Comparison of ENCODE assay signal across 22 mouse cellular contexts in genomic region chr8:47884306-47884705, GRCm38 (mm10).
"Had no signal": no experiment of that assay in that cellular context is flagged by ENCODE, and none has a peak within 500 bp of the region (broad histone marks: within the 10 kb centered on the region; RNA-seq: fewer than 3 reads in every experiment).

No protein-coding gene starts in this region.

- H3K27me3 ChIP-seq: limb, embryonic 13.5 days; midbrain, embryonic 12.5 days; midbrain, embryonic 15.5 days; neural tube, embryonic 12.5 days; neural tube, embryonic 15.5 days had no signal

- H3K4me3 ChIP-seq: layer of hippocampus, adult 2 months; limb, embryonic 10.5 days; limb, embryonic 13.5 days; midbrain, embryonic 12.5 days; midbrain, embryonic 15.5 days; neural tube, embryonic 12.5 days; neural tube, embryonic 15.5 days had no signal

- H3K27ac ChIP-seq: layer of hippocampus, adult 2 months; limb, embryonic 10.5 days; limb, embryonic 13.5 days; liver, embryonic 14.5 days; macrophage; midbrain, embryonic 12.5 days; midbrain, embryonic 15.5 days; neural tube, embryonic 12.5 days; neural tube, embryonic 15.5 days; stomach, postnatal 0 days had no signal

- H3K36me3 ChIP-seq: midbrain, embryonic 12.5 days; midbrain, embryonic 15.5 days; neural tube, embryonic 12.5 days; neural tube, embryonic 15.5 days had no signal

- H3K9ac ChIP-seq: limb, embryonic 13.5 days; liver, embryonic 14.5 days; liver, postnatal 0 days; lung, embryonic 14.5 days; midbrain, embryonic 12.5 days; midbrain, embryonic 15.5 days; neural tube, embryonic 12.5 days; neural tube, embryonic 15.5 days had no signal

- ATAC-seq: intestine, postnatal 0 days; liver, postnatal 0 days; lung, postnatal 0 days; midbrain, embryonic 15.5 days had no signal

- DNase-seq: layer of hippocampus, adult 9-11 months; liver, postnatal 0 days; lung, embryonic 14.5 days; right cerebral cortex, adult 18-20 months; right cerebral cortex, postnatal 14 days; right cerebral cortex, postnatal 4 days; thymus, adult 2 months; thymus, postnatal 14 days; thymus, postnatal 4 days had no signal

- H3K9me3 ChIP-seq: limb, embryonic 10.5 days; limb, embryonic 13.5 days; midbrain, embryonic 12.5 days; midbrain, embryonic 15.5 days; neural tube, embryonic 12.5 days; neural tube, embryonic 15.5 days had no signal

- H3K4me2 ChIP-seq: limb, embryonic 13.5 days; liver, embryonic 11.5 days; lung, embryonic 14.5 days; midbrain, embryonic 12.5 days; midbrain, embryonic 15.5 days; neural tube, embryonic 12.5 days; neural tube, embryonic 15.5 days had no signal

- H3K4me1 ChIP-seq: midbrain, embryonic 12.5 days; midbrain, embryonic 15.5 days; neural tube, embryonic 12.5 days; neural tube, embryonic 15.5 days had no signal
